Mouse (Mus musculus) ES-Bruce4 (cell line): ENCODE data around the gene Bmp8b. TPM values are rescaled to one million over a fixed set of nuclear protein-coding genes. Genes with fewer than 3 reads are reported as not detected.
A peak's percentile ranks its signal among the peaks of the same experiment; 100 is the strongest.

Experiments
- H3K27ac ChIP-seq: 2 replicates; pipeline ENCODE4 v1.5.1; 2012; ENCODE audit warnings: low read length, inconsistent platforms; ENCODE audit not compliant: insufficient read depth
- H3K27me3 ChIP-seq: 2 replicates; pipeline ENCODE4 v1.6.1; 2012; ENCODE audit warnings: mild to moderate bottlenecking, low read length, inconsistent platforms; ENCODE audit not compliant: control insufficient read depth, poor library complexity, insufficient read depth, severe bottlenecking
- H3K36me3 ChIP-seq: 2 replicates; pipeline ENCODE4 v1.6.1; 2012; ENCODE audit warnings: inconsistent platforms, mild to moderate bottlenecking, low read length, moderate library complexity; ENCODE audit not compliant: control insufficient read depth, poor library complexity, insufficient read depth, severe bottlenecking
- H3K4me1 ChIP-seq: one replicate; pipeline ENCODE4 v1.8.1; 2011; ENCODE audit warnings: low read length; ENCODE audit not compliant: control insufficient read depth, insufficient read depth
- H3K4me3 ChIP-seq: 2 replicates; pipeline ENCODE4 v1.5.1; 2011; ENCODE audit warnings: low read depth, mild to moderate bottlenecking, low read length
- H3K9ac ChIP-seq: 2 replicates; pipeline ENCODE4 v1.6.1; 2012; ENCODE audit warnings: low read depth, mild to moderate bottlenecking, inconsistent platforms; ENCODE audit not compliant: poor library complexity, severe bottlenecking
- H3K9me3 ChIP-seq: replicated peaks from 2 replicates; pipeline ENCODE4 v1.6.1; 2012; ENCODE audit warnings: mild to moderate bottlenecking, low read length, inconsistent platforms; ENCODE audit not compliant: control insufficient read depth, poor library complexity, insufficient read depth, severe bottlenecking
- CTCF ChIP-seq: IDR thresholded peaks from one replicate; pipeline ENCODE4 v1.8.1; 2011; ENCODE audit warnings: low read depth, low read length
- EP300 ChIP-seq: IDR thresholded peaks from 2 replicates; pipeline ENCODE4 v1.6.1; 2011; ENCODE audit warnings: low read depth, low read length; ENCODE audit not compliant: insufficient read depth
- POLR2A ChIP-seq: IDR thresholded peaks from one replicate; pipeline ENCODE4 v1.8.1; 2011; ENCODE audit warnings: low read length; ENCODE audit not compliant: insufficient read depth
- polyA plus RNA-seq: library from polyadenylated mRNA; stranded (reverse); fragments of >200 nt; gene quantifications from 2 replicates; pipeline ENCODE4 v1.2.4, GENCODE M21; 2011; ENCODE audit warnings: low read depth; ENCODE audit not compliant: missing spikeins, insufficient read depth, insufficient read length

Gene Bmp8b
- polyA plus RNA-seq, 1 experiment, result 8.7 TPM

DNA sequence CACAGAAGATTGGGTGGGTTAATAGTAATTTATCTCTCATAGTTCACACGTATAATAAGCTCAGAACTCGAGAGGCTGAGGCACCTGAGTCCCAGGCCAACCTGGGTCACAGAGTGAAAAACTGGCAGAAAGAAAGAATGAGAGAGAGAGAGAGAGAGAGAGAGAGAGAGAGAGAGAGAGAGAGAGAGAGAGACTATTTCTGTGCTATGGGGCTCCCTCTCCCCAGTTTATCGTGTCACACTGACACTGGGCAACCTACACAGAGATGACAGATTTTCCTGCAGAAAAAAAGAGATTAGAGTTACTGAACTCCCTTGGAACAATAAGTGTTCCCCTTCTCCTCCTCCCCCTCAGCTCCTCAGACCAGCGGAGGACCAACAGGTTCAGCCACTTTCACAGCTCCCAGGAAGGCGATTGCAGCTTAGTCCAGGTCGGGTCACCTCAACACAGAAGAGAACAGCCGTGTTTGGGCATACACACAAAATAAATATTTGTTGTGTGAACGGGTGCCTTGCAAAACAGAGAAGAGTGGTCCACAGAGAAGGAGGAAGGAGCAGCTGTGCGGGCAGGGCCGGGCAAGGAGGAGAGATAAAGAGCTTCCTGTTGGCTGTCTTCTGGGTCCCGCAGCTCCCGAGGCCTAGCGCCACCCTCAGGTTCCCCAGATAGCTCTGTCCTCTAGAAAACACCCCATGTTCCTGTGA is 33.5 kb upstream of the Bmp8b start:
- Histone ChIP-seq H3K9me3 (no peaks in the 10 kb centered on the region), H3K27ac (no peak overlapping the region), H3K36me3 (no peaks in the 10 kb centered on the region), H3K27me3 (no peaks in the 10 kb centered on the region), H3K4me3 (peak overlapping the region; percentile 38), H3K9ac (peak overlapping the region; percentile 30), H3K4me1 (no peaks in the 10 kb centered on the region)
- peak; percentile 63 for TF ChIP-seq CTCF
- TF ChIP-seq EP300, result no peak

DNA sequence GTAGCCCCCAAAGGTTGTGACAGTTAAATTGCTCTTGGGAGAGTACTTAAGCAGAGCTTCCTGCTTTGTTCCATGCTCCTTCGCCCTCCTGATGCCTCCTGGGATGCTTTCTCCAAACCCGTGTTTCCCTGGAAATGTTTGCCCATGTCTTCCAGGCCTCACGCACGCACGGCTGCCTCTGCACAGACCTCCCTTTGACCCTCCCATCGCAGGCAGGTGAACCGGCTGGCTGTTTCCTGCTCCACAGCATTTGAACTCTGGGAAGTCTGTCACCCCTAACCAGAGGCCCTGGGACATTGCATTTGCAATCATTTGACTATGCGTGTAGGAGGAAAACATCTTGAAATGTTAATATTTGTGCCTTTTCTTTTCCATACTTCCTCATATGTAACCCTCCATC is 28.0 kb upstream of the Bmp8b start:
- Histone ChIP-seq H3K27ac (no peak overlapping the region), H3K9ac (no peak overlapping the region), H3K4me3 (no peak overlapping the region), H3K36me3 (no peaks in the 10 kb centered on the region), H3K27me3 (no peaks in the 10 kb centered on the region), H3K4me1 (no peaks in the 10 kb centered on the region), H3K9me3 (no peaks in the 10 kb centered on the region)
- TF ChIP-seq CTCF (no peak), EP300 (no peak), POLR2A (no peak)

DNA sequence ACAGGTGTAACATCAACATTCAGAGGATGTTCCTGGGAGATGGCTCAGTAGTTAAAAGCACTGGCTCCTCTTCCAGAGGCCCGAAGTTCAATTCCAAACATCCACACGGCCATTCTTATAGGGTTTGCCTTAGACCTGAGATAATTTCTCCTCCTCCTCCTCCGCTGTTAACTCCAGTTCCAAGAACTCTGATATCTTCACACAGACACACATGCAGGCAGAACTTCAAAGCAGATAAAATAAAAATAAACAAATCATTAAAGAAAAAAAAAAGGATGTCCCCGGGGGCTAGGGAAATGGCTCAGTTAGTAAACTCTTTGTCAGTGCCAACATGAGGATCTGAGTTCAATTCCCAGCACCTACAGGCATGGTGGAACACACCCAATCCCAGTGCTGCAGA is 26.7 kb upstream of the Bmp8b start:
- Histone ChIP-seq H3K27ac (no peak overlapping the region), H3K36me3 (no peaks in the 10 kb centered on the region), H3K27me3 (no peaks in the 10 kb centered on the region), H3K4me3 (no peak overlapping the region), H3K9me3 (no peaks in the 10 kb centered on the region), H3K9ac (no peak overlapping the region), H3K4me1 (no peaks in the 10 kb centered on the region)
- TF ChIP-seq CTCF (no peak), POLR2A (no peak), EP300 (no peak)

DNA sequence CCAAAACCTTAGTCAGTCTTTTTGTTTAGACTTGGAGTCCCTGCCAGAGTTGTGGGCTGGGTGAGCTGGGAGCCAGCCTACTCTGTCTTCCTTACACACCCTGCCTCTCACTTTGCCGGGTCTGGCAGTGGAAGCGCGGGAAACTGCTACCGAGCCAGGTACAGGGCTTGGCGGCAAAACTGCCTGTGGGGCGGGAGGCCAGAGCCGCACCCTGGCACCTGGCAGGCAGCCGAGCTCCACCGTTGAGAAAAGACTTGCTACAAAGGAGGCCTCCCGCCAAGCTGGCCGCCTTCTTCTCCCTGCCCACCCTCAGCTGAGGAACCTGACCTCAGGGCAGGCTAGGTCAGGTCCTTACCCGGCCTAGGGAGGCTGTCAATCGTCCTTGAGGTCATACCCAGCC is 24.2 kb upstream of the Bmp8b start:
- H3K36me3 ChIP-seq, result no peaks in the 10 kb centered on the region
- no peak for TF ChIP-seq CTCF
- TF ChIP-seq POLR2A, result no peak
- TF ChIP-seq EP300, result no peak

DNA sequence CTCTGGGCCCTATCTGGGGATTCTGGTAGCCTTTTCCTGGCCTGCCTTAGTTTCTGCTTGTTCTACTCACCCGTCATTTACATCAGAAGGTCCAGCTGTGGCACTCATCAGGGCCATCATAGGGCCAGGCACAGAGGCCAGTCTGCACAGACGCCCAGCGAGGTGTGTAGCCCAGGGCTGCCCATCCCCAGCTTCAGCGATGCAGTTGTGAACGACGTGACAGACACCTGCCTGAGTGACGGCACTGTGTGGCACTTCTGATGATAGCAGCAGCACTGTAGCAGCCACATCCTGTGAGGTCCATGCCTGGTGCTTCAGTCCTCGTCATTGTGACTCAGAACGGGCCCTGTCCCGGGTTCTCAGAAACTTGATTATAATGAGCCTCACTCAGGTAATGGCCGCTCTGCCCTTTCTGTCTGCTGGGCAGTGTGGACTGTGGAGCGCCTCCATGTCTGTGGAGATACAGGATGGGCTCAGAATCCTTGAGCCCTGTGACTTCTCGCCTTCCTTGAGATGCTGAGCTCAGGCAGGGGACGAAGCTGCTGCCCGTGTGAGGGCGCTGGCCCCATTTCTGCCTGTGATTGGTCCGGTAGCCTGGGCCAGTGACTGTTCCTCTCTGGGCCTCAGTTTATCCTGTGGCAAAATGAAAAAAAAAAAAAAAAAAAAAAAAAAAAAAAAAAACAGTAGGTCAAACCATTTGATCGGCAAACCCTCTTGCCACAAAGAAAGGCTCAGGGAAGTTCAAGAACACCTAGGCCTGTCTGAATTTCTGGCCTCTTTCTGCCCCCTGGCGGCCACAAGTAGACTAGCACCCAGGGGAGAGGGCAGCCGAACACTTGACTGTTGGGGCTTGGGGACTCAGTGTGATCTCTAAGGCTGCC is 22.4 kb upstream of the Bmp8b start:
- Histone ChIP-seq H3K27me3 (no peaks in the 10 kb centered on the region), H3K36me3 (no peaks in the 10 kb centered on the region), H3K9me3 (no peaks in the 10 kb centered on the region; the same call in 1 of the 2 replicates), H3K27ac (no peak overlapping the region), H3K4me3 (no peak overlapping the region), H3K4me1 (no peaks in the 10 kb centered on the region), H3K9ac (no peak overlapping the region)
- TF ChIP-seq POLR2A (no peak), CTCF (peak; percentile 96), EP300 (no peak)

More for the DNA sequence above, 24.2 kb upstream of the Bmp8b start:
- Histone ChIP-seq H3K4me1 (no peaks in the 10 kb centered on the region), H3K27ac (no peak overlapping the region), H3K27me3 (no peaks in the 10 kb centered on the region), H3K9ac (no peak overlapping the region), H3K4me3 (no peak overlapping the region), H3K9me3 (no peaks in the 10 kb centered on the region)
